Mouse (Mus musculus): ENCODE data around the gene Ccdc83. TPM values are rescaled to one million over a fixed set of nuclear protein-coding genes. Genes with fewer than 3 reads are reported as not detected.

Ccdc83 gene
- total RNA-seq, 1 experiment = 0.31 TPM

DNA sequence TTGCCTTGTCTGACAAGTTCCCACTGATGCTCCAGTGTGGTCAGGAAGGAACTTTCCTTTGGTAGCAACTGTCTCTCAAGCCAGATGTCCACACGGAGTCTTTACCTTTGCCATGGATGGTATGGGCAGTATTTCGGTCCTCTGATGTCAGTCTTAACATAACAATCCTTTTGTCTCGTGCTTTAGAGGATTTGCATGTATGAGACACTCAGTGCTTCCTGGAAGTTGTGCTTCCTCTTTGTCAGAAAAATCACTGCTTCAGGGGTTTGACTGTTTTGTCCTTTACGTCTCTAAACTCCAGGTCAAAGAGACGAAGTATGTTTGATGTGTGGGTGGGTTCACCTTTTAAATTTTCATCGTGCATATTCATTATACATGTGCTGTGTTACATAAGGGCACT, 26.3 kb upstream of the Ccdc83 start:
- no peak for TF ChIP-seq MAFK (IDR thresholded peaks at IDR 0.05; ENCODE audit: insufficient read depth, low read depth, low read length)
- no peak for TF ChIP-seq ZNF384 (IDR thresholded peaks at IDR 0.05; ENCODE audit: low read depth, low read length)
- TF ChIP-seq HCFC1 (IDR thresholded peaks at IDR 0.05; ENCODE audit: borderline replicate concordance, insufficient read depth, low read length) = no peak
- no peak for TF ChIP-seq CHD2 (IDR thresholded peaks at IDR 0.05; ENCODE audit: low read depth, low read length)
- TF ChIP-seq ZC3H11A (IDR thresholded peaks at IDR 0.05; ENCODE audit: borderline replicate concordance, low read depth, low read length) = no peak
- no peaks in the 10 kb centered on the region for H3K4me1 ChIP-seq (ENCODE audit: control insufficient read depth in 2 of 2, insufficient read depth in 2 of 2, low read length in 2 of 2, poor library complexity in 1 of 2)
- in situ Hi-C loops (cut with MboI; ENCODE audit: low sequenced_read_pairs in 2 of 2, unreplicated experiment in 2 of 2) = no loop called here
- DNase-seq (ENCODE audit: low read depth, low spot score) = no peak
- no peak overlapping the region for H3K9ac ChIP-seq (ENCODE audit: insufficient read depth, low read depth, low read length, poor library complexity, severe bottlenecking)
- no peak overlapping the region for H3K27ac ChIP-seq (ENCODE audit: insufficient read depth, low read depth, low read length, poor library complexity, severe bottlenecking)
- H3K4me3 ChIP-seq (ENCODE audit: insufficient read depth in 1 of 2, low read depth in 1 of 2, low read length in 2 of 2, poor library complexity in 1 of 2, severe bottlenecking in 1 of 2) = no peak overlapping the region
- H3K36me3 ChIP-seq (ENCODE audit: control insufficient read depth, insufficient read depth, low read length, poor library complexity, severe bottlenecking) = no peaks in the 10 kb centered on the region
- H3K9me3 ChIP-seq (ENCODE audit: control insufficient read depth, insufficient read depth, low read depth, low read length) = no peaks in the 10 kb centered on the region

- no peak overlapping the region for H3K4me3 ChIP-seq (ENCODE audit: insufficient read depth in 1 of 2, low read depth in 1 of 2, low read length in 2 of 2, poor library complexity in 1 of 2, severe bottlenecking in 1 of 2)
- in situ Hi-C loops (cut with MboI; ENCODE audit: low sequenced_read_pairs in 2 of 2, unreplicated experiment in 2 of 2) = no loop called here
- no peaks in the 10 kb centered on the region for H3K9me3 ChIP-seq (ENCODE audit: control insufficient read depth, insufficient read depth, low read depth, low read length)
- no peak for TF ChIP-seq CHD2 (IDR thresholded peaks at IDR 0.05; ENCODE audit: low read depth, low read length)
- no peak for TF ChIP-seq MAFK (IDR thresholded peaks at IDR 0.05; ENCODE audit: insufficient read depth, low read depth, low read length)
- no peak for TF ChIP-seq ZC3H11A (IDR thresholded peaks at IDR 0.05; ENCODE audit: borderline replicate concordance, low read depth, low read length)
- TF ChIP-seq HCFC1 (IDR thresholded peaks at IDR 0.05; ENCODE audit: borderline replicate concordance, insufficient read depth, low read length) = no peak
- no peak for TF ChIP-seq ZNF384 (IDR thresholded peaks at IDR 0.05; ENCODE audit: low read depth, low read length)
- no peak overlapping the region for H3K27ac ChIP-seq (ENCODE audit: insufficient read depth, low read depth, low read length, poor library complexity, severe bottlenecking)
- no peak overlapping the region for H3K9ac ChIP-seq (ENCODE audit: insufficient read depth, low read depth, low read length, poor library complexity, severe bottlenecking)
- H3K4me1 ChIP-seq (ENCODE audit: control insufficient read depth in 2 of 2, insufficient read depth in 2 of 2, low read length in 2 of 2, poor library complexity in 1 of 2) = no peaks in the 10 kb centered on the region
- no peaks in the 10 kb centered on the region for H3K36me3 ChIP-seq (ENCODE audit: control insufficient read depth, insufficient read depth, low read length, poor library complexity, severe bottlenecking)
- DNase-seq (ENCODE audit: low read depth, low spot score) = no peak
These were observed 19.2 kb upstream of the Ccdc83 start for GRCm38 (mm10) chr7:90284793-90285192.

DNA sequence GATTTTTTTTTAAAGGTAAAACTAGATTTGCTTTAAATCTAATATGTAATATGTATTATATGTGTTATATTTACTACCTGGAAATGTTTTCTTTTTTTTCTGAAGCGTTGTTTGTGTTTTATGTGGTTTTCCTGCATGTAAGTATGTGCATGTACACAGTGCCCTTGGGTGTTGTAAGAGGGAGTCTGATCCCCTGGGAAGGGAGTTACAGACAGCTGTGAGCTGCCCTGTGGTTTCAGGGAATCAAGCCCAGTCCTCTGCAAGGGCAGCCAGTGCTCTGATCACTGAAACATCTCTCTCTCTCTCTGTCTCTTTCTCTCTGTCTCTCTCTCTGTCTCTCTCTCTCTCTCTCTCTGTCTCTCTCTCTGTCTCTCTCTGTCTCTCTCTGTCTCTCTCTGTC, 17.2 kb upstream of the Ccdc83 start:
- in situ Hi-C loops (cut with MboI; ENCODE audit: low sequenced_read_pairs in 2 of 2, unreplicated experiment in 2 of 2) = no loop called here
- Histone ChIP-seq H3K4me3 (ENCODE audit: insufficient read depth in 1 of 2, low read depth in 1 of 2, low read length in 2 of 2, poor library complexity in 1 of 2, severe bottlenecking in 1 of 2) (no peak overlapping the region), H3K9me3 (ENCODE audit: control insufficient read depth, insufficient read depth, low read depth, low read length) (no peaks in the 10 kb centered on the region), H3K36me3 (ENCODE audit: control insufficient read depth, insufficient read depth, low read length, poor library complexity, severe bottlenecking) (no peaks in the 10 kb centered on the region), H3K27ac (ENCODE audit: insufficient read depth, low read depth, low read length, poor library complexity, severe bottlenecking) (no peak overlapping the region), H3K9ac (ENCODE audit: insufficient read depth, low read depth, low read length, poor library complexity, severe bottlenecking) (no peak overlapping the region), H3K4me1 (ENCODE audit: control insufficient read depth in 2 of 2, insufficient read depth in 2 of 2, low read length in 2 of 2, poor library complexity in 1 of 2) (no peaks in the 10 kb centered on the region)
- no peak for TF ChIP-seq ZNF384 (IDR thresholded peaks at IDR 0.05; ENCODE audit: low read depth, low read length)
- DNase-seq (ENCODE audit: low read depth, low spot score) = no peak

DNA sequence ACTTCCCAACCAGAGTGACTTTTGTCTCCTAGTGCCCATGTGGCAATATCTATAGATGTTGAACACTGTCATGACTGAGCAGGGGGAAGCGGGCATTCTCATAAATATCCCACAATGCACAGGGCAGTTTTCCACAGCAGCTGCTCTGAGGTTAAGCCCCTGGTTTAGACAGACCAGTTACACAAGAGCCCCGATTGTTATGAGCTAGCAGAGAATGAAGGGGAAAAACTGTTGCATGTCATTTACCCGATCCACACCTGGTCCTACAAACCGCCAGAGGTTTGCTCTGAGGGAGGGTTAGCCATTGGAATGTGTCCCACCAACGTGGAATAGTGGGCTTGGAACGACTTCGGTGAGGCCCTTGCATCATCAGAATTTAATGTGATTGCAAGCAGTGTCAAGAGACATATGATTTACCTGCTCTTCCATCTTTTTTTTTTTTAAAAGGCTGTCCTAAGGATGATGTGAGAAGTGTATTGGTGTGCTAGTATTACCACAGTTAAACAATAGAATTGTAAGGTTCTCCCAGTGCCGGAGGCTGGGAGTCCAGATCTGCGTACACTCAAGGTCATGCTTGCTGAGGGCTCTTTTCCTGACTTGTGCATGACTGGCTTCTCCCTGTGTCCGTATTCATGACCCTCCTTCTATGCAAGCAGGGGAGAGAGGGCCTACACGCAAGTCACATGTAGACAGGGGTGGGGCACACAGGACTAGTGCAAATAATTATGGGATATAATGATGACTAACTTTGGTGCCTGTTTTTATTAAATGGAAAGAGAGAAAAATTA, 16.4 kb upstream of the Ccdc83 start:
- no peak for TF ChIP-seq MAFK (IDR thresholded peaks at IDR 0.05; ENCODE audit: insufficient read depth, low read depth, low read length)
- TF ChIP-seq CHD2 (IDR thresholded peaks at IDR 0.05; ENCODE audit: low read depth, low read length) = no peak
- TF ChIP-seq HCFC1 (IDR thresholded peaks at IDR 0.05; ENCODE audit: borderline replicate concordance, insufficient read depth, low read length) = no peak
- no peak for TF ChIP-seq ZC3H11A (IDR thresholded peaks at IDR 0.05; ENCODE audit: borderline replicate concordance, low read depth, low read length)
- TF ChIP-seq ZNF384 (IDR thresholded peaks at IDR 0.05; ENCODE audit: low read depth, low read length) = no peak
- Histone ChIP-seq H3K9ac (ENCODE audit: insufficient read depth, low read depth, low read length, poor library complexity, severe bottlenecking) (no peak overlapping the region), H3K36me3 (ENCODE audit: control insufficient read depth, insufficient read depth, low read length, poor library complexity, severe bottlenecking) (no peaks in the 10 kb centered on the region), H3K4me1 (ENCODE audit: control insufficient read depth in 2 of 2, insufficient read depth in 2 of 2, low read length in 2 of 2, poor library complexity in 1 of 2) (no peaks in the 10 kb centered on the region), H3K9me3 (ENCODE audit: control insufficient read depth, insufficient read depth, low read depth, low read length) (no peaks in the 10 kb centered on the region), H3K4me3 (ENCODE audit: insufficient read depth in 1 of 2, low read depth in 1 of 2, low read length in 2 of 2, poor library complexity in 1 of 2, severe bottlenecking in 1 of 2) (no peak overlapping the region), H3K27ac (ENCODE audit: insufficient read depth, low read depth, low read length, poor library complexity, severe bottlenecking) (no peak overlapping the region)
- DNase-seq (ENCODE audit: low read depth, low spot score) = no peak
- in situ Hi-C loops (cut with MboI; ENCODE audit: low sequenced_read_pairs in 2 of 2, unreplicated experiment in 2 of 2) = no loop called here

DNA sequence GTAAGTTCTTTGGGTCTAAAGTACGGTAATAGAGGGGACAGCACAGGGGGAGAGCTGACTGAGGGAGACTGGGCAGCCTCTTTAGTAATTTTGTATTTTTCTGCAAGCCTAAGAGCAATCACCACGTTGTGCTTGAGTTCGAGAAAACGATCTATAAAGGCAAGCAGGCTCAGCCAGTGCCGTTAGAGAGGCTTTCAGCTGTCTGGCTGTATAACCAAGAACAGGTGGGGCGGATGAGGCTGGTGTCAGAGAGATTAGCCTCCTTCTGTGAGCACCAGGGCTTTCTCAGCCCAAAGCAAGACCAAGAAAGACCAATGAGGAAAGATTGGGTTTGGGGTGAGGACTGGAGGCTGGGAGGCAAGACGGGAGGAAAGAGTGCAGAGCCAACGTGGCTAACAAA, 15.3 kb upstream of the Ccdc83 start:
- H3K9ac ChIP-seq (ENCODE audit: insufficient read depth, low read depth, low read length, poor library complexity, severe bottlenecking) = no peak overlapping the region
- H3K27ac ChIP-seq (ENCODE audit: insufficient read depth, low read depth, low read length, poor library complexity, severe bottlenecking) = no peak overlapping the region
- H3K9me3 ChIP-seq (ENCODE audit: control insufficient read depth, insufficient read depth, low read depth, low read length) = no peaks in the 10 kb centered on the region
- no peak for DNase-seq (ENCODE audit: low read depth, low spot score)
- TF ChIP-seq ZNF384 (IDR thresholded peaks at IDR 0.05; ENCODE audit: low read depth, low read length) (no peak), CHD2 (IDR thresholded peaks at IDR 0.05; ENCODE audit: low read depth, low read length) (no peak), MAFK (IDR thresholded peaks at IDR 0.05; ENCODE audit: insufficient read depth, low read depth, low read length) (no peak), HCFC1 (IDR thresholded peaks at IDR 0.05; ENCODE audit: borderline replicate concordance, insufficient read depth, low read length) (no peak), ZC3H11A (IDR thresholded peaks at IDR 0.05; ENCODE audit: borderline replicate concordance, low read depth, low read length) (no peak)
- H3K36me3 ChIP-seq (ENCODE audit: control insufficient read depth, insufficient read depth, low read length, poor library complexity, severe bottlenecking) = no peaks in the 10 kb centered on the region
- in situ Hi-C loops (cut with MboI; ENCODE audit: low sequenced_read_pairs in 2 of 2, unreplicated experiment in 2 of 2) = no loop called here
- no peak overlapping the region for H3K4me3 ChIP-seq (ENCODE audit: insufficient read depth in 1 of 2, low read depth in 1 of 2, low read length in 2 of 2, poor library complexity in 1 of 2, severe bottlenecking in 1 of 2)
- no peaks in the 10 kb centered on the region for H3K4me1 ChIP-seq (ENCODE audit: control insufficient read depth in 2 of 2, insufficient read depth in 2 of 2, low read length in 2 of 2, poor library complexity in 1 of 2)

Data from ES-E14 (cell line).